Mouse (Mus musculus) adrenal gland, postnatal 14 days (tissue): ENCODE data around the gene Stx5a. TPM values are rescaled to one million over a fixed set of nuclear protein-coding genes. Genes with fewer than 3 reads are reported as not detected.

ENCODE experiments used
- DNase-seq: peaks from one replicate; pipeline ENCODE4 v3.0.0; 2021; ENCODE audit warnings: mixed read lengths
- long read RNA-seq, 2 experiments: library from polyadenylated mRNA; stranded (forward); transcript quantifications; one replicate each; pipeline ENCODE4 v2.0.0; 2021
- total RNA-seq: library from RNA; stranded (reverse); gene quantifications from 2 replicates; pipeline ENCODE4 v1.2.3, GENCODE M21; 2021

Stx5a gene
- 77.9 and 90.8 TPM in 2 replicates for total RNA-seq
- long read RNA-seq, experiment 1, transcript Stx5a-213 (11 exons, 2,251 nt), result major isoform, 53 of 124 reads
- long read RNA-seq, experiment 1, transcript Stx5a-202 (10 exons, 2,112 nt), result minor isoform, 37 of 124 reads
- long read RNA-seq, experiment 1, partial matches to known transcripts, result 15 of 124 reads
- long read RNA-seq, experiment 1, other reads (novel, unspliced or antisense), result 17 of 124 reads
- long read RNA-seq, experiment 2, transcript Stx5a-202 (10 exons, 2,112 nt), result minor isoform, 21 of 89 reads
- long read RNA-seq, experiment 2, transcript Stx5a-213 (11 exons, 2,251 nt), result major isoform, 38 of 89 reads
- long read RNA-seq, experiment 2, partial matches to known transcripts, result 8 of 89 reads
- long read RNA-seq, experiment 2, other reads (novel, unspliced or antisense), result 20 of 89 reads

- peak; percentile 97 for DNase-seq
These were observed at the start of gene Stx5a for GRCm38 (mm10) chr19:8741243-8741869. Gene Stx5a (plus strand): TSS chr19:8741413.

- DNase-seq, result no peak
These were observed 49.2 kb upstream of the Stx5a start for GRCm38 (mm10) chr19:8691871-8692539.

GRCm38 (mm10) chr19:8692740-8693139 lies 48.5 kb upstream of the Stx5a start:
- no peak for DNase-seq

DNA sequence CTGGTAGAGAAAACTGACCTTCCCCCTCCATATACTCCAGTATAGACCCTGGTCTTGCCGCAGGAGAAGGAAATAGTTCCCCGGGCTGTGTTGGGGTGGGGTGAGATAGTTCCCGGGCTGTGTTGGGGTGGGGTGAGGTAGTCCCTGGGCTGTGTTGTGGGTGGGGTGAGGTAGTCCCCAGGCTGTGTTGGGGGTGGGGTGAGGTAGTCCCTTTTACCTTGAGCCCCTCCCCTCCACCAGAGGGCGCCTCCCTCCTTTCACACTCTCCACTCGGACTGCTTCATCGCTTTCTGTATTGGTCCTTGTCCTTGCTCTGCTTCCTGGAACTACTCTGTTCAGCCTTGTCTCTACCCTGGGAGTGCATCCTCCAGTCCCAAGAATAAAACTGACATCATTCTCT lies 45.9 kb upstream of the Stx5a start:
- DNase-seq, result peak; percentile 65

GRCm38 (mm10) chr19:8699652-8700051 lies 41.6 kb upstream of the Stx5a start:
- no peak for DNase-seq

DNA sequence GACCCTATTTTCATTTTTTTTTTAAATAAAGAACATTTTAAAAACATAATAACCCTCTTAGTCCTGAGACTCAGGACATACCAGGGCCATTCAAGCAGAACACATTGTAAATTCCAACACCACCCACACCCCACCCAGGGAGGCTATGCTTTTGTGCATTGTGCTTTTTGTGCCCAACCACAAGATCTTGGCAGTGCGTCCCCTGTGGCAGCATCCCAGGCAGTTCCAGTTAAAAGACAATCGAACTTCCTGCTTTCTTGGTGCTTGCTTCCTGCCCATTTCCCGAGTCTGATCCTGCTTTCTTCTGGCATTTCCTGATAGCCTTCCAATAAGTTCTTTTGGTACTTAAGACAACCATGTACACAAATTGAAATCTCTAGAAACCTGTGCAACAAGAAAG lies 38.8 kb upstream of the Stx5a start:
- DNase-seq, result peak; percentile 43

DNA sequence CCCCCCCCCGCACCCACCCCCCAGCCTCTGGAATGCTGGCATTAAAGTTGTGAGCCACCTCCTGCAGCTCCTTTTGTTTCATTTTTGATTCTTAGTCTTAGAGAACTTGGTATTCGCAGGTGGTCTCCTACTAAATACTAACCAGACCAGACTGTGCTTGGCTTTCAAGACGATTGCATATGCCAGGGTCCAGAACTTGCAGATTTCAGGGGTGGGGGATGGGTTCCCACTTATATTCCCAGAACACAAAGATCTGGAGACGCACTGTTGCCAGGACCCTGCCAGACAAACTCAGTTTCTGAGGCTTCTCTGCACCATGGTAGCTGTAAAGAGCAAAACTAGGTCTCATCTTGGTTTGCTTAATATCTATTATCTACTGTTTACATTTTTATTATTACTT lies 37.6 kb upstream of the Stx5a start:
- no peak for DNase-seq

DNA sequence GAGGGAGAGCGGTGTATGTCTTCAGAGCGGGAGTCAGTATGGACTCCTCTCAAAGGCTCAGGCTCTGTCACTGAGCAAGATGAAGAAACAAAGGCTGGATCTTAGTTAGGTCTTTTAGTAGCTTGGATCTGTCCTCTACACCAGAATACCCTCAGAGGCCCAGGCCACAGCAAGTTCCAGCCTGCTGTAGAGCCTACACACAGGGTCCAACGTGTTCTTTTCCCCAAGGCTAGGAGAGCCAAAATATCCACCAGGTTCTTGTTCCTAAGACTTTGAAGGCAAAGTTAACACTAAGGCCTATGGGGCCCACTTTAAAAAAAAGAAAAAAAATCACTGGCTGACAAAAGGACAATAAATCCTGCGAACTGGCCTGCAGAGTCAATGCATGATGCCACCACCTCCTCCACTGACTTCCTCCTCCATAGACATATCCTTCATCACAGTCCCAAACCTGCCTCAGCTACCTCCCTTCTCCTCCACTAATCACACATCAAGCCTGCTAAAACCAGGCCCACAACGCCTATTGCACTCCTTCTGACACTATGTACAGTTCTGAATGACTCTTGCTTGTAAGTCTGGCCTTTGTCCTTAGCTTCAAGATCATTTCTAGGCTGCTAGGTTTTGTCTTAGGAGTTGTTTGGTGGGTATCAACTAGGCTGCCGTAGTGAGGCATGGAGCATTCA lies 36.0 kb upstream of the Stx5a start:
- DNase-seq, result no peak

GRCm38 (mm10) chr19:8706132-8706667 lies 35.0 kb upstream of the Stx5a start:
- no peak for DNase-seq

GRCm38 (mm10) chr19:8706930-8707329 lies 34.3 kb upstream of the Stx5a start:
- DNase-seq, result no peak

- DNase-seq, result no peak
These were observed 32.3 kb upstream of the Stx5a start for GRCm38 (mm10) chr19:8708954-8709353.

DNA sequence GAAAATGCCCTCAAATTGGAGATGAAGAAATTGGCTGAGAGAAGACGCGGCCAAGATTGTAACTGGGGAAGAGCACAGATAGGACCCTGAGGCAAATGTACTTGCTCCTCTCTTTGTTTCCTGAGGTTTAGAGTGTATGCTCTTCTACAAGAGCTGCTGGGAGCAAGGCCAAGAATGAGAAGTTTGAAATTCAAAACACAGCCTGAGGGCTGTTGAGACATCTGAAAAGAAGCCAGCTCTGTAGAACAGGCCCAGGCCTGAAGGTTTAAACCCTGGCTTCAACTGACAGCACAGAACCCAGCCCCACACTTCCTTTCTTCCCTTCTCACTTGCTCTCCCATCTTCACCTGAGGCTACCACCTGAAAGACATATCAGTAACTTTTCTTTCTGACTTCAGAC lies 31.2 kb upstream of the Stx5a start:
- DNase-seq, result no peak

DNA sequence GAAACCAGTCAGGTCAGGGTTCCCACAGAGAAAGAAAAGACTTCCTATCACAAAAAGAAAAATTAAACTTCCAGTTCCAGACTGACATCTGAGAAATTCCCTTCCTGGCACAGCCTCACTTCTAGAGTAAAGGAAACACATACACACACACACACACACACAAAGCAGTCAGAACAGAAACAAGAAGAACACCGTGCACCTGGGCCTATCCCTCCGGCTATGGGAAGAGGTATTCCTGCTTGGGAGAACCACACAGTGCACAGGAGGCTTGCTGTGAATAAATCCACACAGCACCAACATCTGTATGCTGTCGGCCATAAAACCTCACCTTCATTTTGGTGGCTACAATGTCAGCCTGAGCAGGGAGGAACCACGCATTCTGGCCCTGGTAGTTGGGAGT lies 29.7 kb upstream of the Stx5a start:
- DNase-seq, result no peak

DNA sequence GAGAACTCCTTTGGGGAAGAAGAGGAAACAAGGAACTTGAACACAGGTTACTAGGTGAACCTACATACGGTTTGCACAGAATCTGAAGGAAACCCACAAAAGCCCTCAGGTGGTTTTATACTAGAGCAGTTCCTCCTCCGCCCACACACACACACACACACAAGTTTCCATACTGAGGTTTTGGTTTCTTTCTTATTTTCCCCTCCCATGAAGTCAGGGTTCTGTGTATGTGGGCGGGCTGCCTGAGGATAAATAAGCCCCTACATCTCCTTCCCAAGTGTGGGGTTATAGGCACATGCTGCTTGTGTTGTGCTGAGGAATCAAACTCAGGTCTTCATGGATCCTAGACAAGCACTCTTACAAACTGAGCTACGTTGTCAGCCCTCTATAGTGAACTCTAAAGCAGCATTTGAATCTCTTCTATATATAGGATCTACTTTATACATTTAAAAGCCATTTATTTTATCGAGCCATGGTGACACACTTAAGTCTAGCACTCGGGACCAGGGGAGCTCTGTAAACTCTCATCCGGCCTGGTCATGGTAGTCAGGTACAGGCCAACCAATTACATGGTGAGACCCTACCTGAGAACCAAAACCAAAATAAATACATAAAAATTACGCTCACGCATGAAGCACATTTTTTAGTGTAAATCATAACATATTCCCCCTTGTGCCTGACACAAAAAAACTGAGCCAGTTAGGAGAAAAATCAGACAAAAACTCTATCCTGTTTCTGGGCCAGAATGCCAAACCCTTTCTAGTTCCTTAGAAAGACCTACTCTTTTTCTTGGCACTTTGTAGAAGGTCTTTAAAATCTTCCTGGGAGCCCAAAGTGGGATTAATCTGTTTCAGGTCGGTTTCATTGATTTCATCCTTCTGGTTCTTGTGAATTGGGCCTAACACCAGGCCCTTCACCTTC lies 29.0 kb upstream of the Stx5a start:
- no peak for DNase-seq

DNA sequence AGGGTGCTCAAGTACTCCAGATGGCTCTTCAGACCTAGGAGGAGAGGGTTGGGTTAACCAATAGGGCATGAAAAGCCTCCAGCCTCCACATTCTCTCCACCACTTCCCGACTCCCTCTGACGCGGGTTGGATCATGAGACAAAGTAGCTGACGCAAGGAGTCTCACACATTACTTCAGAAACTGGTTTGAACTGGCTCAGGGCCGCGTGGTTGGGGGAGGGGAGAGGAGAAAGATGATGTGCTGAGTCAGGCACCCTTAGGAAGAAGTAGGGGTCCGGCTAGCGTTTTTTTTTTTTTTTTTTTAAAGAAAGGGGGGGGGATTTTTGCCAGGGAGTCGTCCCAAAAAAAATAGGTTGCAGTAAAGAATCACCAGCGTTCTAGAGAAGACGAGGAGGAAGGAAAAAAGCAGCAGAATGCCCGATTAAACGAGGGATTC lies 28.3 kb upstream of the Stx5a start:
- peak; percentile 91 for DNase-seq

DNA sequence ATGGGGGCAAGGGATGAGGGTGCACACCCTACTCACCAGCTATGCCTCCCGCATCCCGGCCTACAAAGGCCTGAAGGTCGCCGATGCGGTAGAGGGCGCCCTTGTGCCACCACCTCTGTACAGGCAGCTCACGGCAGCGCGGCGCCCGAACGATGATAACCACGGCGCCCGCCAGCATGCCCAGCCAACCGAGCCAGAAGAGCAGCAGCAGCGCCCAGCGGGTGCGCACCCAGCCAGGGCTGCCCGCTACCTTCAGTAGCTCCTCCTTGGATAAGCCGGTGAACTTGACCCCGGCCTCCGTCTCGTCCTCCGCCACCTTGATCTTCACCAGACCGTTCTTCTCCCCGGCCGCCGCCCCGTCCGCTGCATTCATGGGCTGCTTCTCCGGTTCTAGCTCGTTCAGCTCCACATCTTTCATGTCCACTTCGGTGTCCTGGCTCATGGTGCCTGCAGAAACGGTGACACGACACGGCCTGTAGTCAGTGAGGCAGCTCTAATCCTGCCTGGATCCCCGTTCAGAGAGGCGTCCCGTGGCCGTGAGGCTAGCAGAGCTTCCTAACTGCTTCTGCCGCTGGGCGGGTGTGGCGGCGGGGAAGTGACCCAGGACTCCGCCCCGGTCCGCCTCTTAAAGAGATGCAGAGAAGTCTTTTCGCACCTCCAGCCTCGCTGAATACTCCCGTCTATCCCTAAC lies 27.8 kb upstream of the Stx5a start:
- peak; percentile 96 for DNase-seq

DNA sequence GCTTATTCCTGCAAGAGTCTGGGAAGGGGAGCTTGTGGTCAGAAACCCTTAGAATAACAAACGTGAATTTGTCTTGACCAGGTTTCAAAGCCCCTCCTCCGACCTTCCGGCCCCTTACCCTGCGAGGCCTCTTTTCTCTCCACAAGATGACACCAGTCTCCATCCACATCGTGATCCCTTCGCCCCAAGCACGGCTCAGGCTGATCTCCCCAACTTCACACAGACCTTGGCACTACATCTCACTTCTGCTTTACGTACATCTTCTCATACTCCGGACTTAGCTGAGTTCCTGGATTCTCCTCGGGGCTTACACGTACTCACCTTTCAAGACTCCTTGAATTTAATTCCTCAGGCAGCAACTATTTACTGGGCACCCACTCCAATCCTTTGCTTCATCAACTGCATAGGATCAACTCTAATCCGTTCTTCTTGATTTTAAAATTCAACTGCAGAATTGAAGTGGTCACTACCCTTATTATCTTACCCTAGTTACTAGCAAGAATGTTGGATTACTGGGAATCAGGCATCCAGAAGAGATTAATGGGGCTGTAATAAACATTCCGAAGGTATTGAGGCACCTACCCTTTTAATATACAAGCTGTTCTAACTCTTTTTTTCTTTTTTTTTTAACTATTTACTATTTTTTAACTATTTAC lies 27.1 kb upstream of the Stx5a start:
- no peak for DNase-seq

GRCm38 (mm10) chr19:8714653-8715481 lies 26.3 kb upstream of the Stx5a start:
- peak; percentile 51 for DNase-seq
